Mouse (Mus musculus) kidney, embryonic 14.5 days (tissue): ENCODE data around the gene Plxna2. TPM values are rescaled to one million over a fixed set of nuclear protein-coding genes. Genes with fewer than 3 reads are reported as not detected.
A peak's percentile ranks its signal among the peaks of the same experiment; 100 is the strongest.

Experiments used
- ATAC-seq: fragments of 200-750 bp; cut with Nextera tagmentation; 2 replicates; pipeline ENCODE4 v1.8.0; 2017; ENCODE audit warnings: moderate number of reproducible peaks, mild to moderate bottlenecking, moderate TSS enrichment, moderate library complexity; ENCODE audit not compliant: low FRiP score, low TSS enrichment
- H3K27ac ChIP-seq: fragments of 300-500 bp; sonication (generic); 2 replicates; pipeline ENCODE4 v1.5.1; 2014; ENCODE audit warnings: low read depth, mild to moderate bottlenecking, low read length, moderate library complexity, mixed read lengths
- H3K27me3 ChIP-seq: fragments of 300-500 bp; sonication (generic); 2 replicates; pipeline ENCODE4 v1.6.1; 2014; ENCODE audit warnings: mild to moderate bottlenecking, low read length; ENCODE audit not compliant: control insufficient read depth, insufficient read depth
- H3K36me3 ChIP-seq: fragments of 300-500 bp; sonication (generic); 2 replicates; pipeline ENCODE4 v1.6.1; 2014; ENCODE audit warnings: low read length, mixed read lengths; ENCODE audit not compliant: control insufficient read depth, insufficient read depth
- H3K4me1 ChIP-seq: fragments of 300-500 bp; sonication (generic); 2 replicates; pipeline ENCODE4 v1.6.1; 2014; ENCODE audit warnings: low read length, mixed read lengths; ENCODE audit not compliant: control insufficient read depth, insufficient read depth
- H3K4me2 ChIP-seq: fragments of 300-500 bp; sonication (generic); replicated peaks from 2 replicates; pipeline ENCODE4 v1.6.1; 2014; ENCODE audit warnings: low read depth, mild to moderate bottlenecking, low read length
- H3K4me3 ChIP-seq: fragments of 300-500 bp; sonication (generic); 2 replicates; pipeline ENCODE4 v1.5.1; 2014; ENCODE audit warnings: mild to moderate bottlenecking, low read length
- H3K9ac ChIP-seq: fragments of 300-500 bp; sonication (generic); 2 replicates; pipeline ENCODE4 v1.6.1; 2014; ENCODE audit warnings: low read depth, mild to moderate bottlenecking, low read length, moderate library complexity
- H3K9me3 ChIP-seq: fragments of 300-500 bp; sonication (generic); 2 replicates; pipeline ENCODE4 v1.6.1; 2016; ENCODE audit warnings: low read length; ENCODE audit not compliant: control insufficient read depth
- WGBS: fragments of 180-500 bp; shearing (Covaris S2); extraction: QIAGEN DNeasy Blood & Tissue Kit; methylation state at CpG from one replicate; pipeline ENCODE4 v1.1.7; 2014; 5-methylcytosine and 5-hydroxymethylcytosine counted together
- polyA plus RNA-seq: library from polyadenylated mRNA; unstranded; fragments of >200 nt; fragmentation: Nextera tagmentation; extraction: Ambion mirVana; gene quantifications from 2 replicates; pipeline ENCODE4 v1.2.1, GENCODE M21; 2014

The Plxna2 gene
- polyA plus RNA-seq, 1 experiment from 2014 or later = 7.4 TPM

DNA sequence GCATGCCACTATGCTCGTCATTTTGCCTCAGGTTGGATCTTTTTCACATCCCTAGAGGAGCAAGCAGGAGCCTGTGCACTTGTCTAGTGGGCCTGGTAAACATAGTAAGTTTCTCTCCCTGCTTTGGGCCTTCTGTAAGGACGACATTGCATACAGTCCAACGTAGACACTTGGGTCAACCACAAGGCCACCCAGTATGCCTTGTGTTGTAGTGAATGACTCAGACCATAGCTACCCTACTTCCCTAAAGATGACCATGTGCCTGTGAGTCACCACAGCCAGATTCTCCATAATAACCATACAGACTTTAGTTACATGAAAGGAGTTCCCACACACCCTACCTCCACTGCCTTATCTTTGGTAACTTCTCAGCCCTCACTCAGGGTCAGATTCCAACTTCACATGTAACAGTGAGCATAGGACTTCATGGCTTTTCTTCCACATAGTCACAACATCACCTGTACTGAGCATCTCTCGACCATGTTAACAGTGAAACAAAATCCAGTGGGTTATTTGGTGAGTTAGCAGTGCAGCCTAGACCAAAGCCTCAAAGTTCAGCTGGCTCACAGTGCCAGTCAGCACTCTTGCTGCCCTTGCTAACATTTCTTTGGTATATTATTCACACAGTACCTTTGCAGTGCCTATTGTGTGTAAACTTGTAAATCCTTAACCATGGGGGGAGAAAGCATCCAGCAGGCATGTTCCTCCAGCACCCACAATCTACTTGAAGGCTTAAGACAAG, 53.9 kb downstream of the Plxna2 start:
- no peak for ATAC-seq

DNA sequence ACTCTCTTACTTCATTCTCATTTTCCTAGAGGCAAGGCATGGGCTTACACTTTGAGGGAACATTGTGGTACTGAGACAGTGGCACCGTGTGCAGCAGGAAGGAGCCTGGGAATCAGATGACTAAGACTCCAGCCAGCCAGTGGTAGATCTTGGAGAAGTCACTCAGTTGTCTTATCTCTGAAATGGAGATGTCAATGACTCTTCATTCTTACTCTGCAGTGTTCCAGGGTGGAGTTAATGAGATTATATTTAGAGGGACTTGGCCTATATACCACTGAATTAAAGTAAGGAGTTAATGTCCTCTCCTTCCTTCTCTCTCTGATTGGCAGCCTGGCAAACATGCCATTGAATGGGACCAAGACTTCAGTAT, 54.5 kb downstream of the Plxna2 start:
- ATAC-seq = no peak
- Histone ChIP-seq H3K36me3 (no peaks in the 10 kb centered on the region), H3K9ac (no peak overlapping the region), H3K9me3 (no peaks in the 10 kb centered on the region), H3K27me3 (no peaks in the 10 kb centered on the region), H3K4me2 (no peak overlapping the region), H3K4me3 (no peak overlapping the region), H3K27ac (no peak overlapping the region), H3K4me1 (peaks cover 2% of the 10 kb centered on the region; the same call in 1 of the 2 replicates)
- WGBS = 88% methylated on average over 1 of the region's 1 CpGs

More for the DNA sequence above, 53.9 kb downstream of the Plxna2 start:
- H3K9me3 ChIP-seq = no peaks in the 10 kb centered on the region
- no peak overlapping the region for H3K4me2 ChIP-seq
- WGBS = 80% methylated on average over 4 of the region's 4 CpGs
- H3K4me1 ChIP-seq = no peaks in the 10 kb centered on the region; the same call in 1 of the 2 replicates
- H3K27ac ChIP-seq = no peak overlapping the region
- no peak overlapping the region for H3K9ac ChIP-seq
- H3K27me3 ChIP-seq = no peaks in the 10 kb centered on the region
- H3K36me3 ChIP-seq = no peaks in the 10 kb centered on the region
- H3K4me3 ChIP-seq = no peak overlapping the region

DNA sequence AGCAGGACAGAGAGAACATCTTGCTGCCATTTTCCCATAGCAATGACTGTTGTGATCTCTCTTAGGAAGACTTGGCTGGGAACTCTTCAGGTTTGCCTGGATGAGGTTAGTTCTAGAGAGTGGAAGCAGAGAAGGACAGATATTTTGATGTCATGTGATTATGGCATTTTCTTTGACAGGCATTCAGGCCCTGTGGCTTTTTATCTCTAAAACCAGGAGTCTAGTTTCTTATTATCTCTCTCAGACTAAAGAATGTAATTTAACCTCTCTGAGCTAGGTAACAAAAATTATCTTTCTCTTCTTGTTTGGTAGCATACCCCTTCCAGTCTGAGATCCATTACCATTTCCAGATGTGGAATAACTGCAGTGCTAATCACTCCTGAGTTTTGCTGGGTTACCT, 55.2 kb downstream of the Plxna2 start:
- Histone ChIP-seq H3K9me3 (no peaks in the 10 kb centered on the region), H3K4me2 (no peak overlapping the region), H3K4me1 (peaks cover 9% of the 10 kb centered on the region; the same call in 1 of the 2 replicates), H3K27me3 (no peaks in the 10 kb centered on the region), H3K27ac (no peak overlapping the region), H3K9ac (no peak overlapping the region), H3K4me3 (no peak overlapping the region), H3K36me3 (no peaks in the 10 kb centered on the region)
- ATAC-seq = no peak

DNA sequence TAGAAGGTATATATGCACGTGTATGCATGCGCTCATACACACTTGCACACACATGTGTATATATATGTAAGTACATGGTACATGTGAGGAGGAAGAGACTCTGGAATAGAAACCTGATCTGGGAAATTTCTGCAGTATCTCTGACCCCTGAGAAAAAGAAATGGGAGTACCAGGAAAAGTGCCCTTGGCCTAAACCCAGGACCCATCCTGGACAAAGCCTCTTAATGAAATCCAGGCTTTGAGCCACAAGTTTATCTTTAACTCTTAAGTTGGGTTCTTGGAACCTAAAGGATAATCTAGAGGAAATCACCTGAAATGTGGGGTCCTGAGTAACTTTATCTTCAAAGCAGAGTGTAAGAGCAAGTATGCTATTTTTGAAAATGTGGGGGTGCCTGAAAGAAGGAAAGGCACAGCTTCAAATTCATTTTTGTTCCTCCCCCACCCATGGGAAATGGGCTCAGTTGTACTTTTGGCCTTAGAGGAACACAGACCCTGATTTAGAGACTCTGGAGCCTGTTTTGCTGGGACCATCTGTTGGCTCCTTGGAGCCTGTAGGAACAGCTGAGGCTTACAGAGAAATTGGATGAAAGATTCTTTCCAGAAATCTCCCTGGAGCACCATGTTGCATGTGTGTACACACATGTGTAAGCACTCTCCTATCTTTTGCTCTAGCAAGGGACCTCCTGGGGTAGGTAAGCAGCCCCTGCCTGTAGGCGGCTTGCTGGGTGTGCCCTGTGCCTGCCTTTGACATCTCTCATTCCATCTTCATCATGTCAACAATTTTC, 57.3 kb downstream of the Plxna2 start:
- Histone ChIP-seq H3K4me1 (peaks cover 27% of the 10 kb centered on the region), H3K4me2 (no peak overlapping the region), H3K27ac (no peak overlapping the region), H3K9me3 (no peaks in the 10 kb centered on the region), H3K9ac (no peak overlapping the region), H3K4me3 (no peak overlapping the region), H3K27me3 (no peaks in the 10 kb centered on the region), H3K36me3 (no peaks in the 10 kb centered on the region)
- 87% methylated on average over 3 of the region's 3 CpGs for WGBS
- ATAC-seq = no peak

DNA sequence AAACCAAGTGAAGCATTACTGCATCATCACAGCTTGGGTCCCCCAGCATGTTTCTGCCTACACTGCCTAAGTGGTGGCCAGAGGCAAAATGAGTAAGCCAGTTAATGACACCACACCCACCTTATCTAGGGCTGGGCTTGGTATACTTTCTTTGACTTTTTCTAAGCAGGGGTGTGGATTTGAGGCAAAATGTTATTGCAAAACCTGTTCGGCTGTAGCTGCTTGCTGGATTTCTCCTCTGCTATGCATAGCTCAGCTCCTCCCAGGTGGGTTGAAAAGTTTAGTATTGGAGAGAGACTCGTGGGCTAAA, 57.8 kb downstream of the Plxna2 start:
- Histone ChIP-seq H3K36me3 (no peaks in the 10 kb centered on the region), H3K27ac (no peak overlapping the region), H3K4me2 (no peak overlapping the region), H3K4me1 (peaks cover 32% of the 10 kb centered on the region), H3K9ac (no peak overlapping the region), H3K9me3 (no peaks in the 10 kb centered on the region), H3K27me3 (no peaks in the 10 kb centered on the region), H3K4me3 (no peak overlapping the region)
- 68% methylated on average over 2 of the region's 2 CpGs for WGBS
- 0 out of 2 replicates have a peak, but pooled peaks have one; percentile 25 for ATAC-seq

DNA sequence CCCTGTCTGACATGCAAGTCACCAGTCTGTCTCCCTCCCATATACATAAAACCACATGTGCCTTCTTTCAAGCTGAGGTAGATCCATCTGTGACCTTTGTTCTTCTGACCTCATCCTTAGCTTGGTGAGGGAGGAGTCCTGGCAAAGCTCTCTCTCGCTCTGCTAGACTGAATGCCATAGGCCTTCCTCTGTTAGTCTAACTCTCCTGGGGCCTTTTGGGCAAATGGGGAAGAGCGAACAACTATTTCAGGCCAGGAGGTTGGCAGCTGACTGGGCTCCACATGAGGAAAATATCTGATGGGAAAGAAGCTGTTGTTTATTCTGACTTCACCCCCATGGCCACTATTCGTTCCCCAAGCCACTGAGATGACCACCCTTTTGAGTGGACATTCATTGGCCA, 59.9 kb downstream of the Plxna2 start:
- Histone ChIP-seq H3K27me3 (no peaks in the 10 kb centered on the region), H3K4me3 (no peak overlapping the region), H3K9ac (no peak overlapping the region), H3K9me3 (no peaks in the 10 kb centered on the region), H3K36me3 (no peaks in the 10 kb centered on the region), H3K27ac (no peak overlapping the region), H3K4me1 (peaks cover 35% of the 10 kb centered on the region), H3K4me2 (no peak overlapping the region)
- WGBS = 80% methylated on average over 3 of the region's 3 CpGs
- no peak for ATAC-seq

DNA sequence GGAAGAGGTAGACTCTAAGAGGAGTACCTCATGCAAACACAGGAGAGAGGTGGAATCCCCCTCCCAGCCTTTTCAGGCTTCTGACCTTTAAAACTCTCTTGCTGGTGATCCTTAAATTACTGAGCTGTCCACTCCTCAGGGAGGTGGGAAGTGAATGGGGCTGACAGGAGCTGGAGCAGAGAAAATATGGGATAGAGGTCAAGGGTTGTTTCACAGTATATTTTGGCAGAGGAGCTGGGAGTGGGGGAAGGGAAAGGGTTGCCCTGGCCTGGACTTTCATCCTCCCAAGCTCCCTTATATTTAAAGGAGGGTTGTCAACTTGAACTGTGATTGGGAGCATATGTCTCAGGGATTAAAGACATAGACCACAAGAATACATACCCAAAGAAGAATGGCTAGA, 61.1 kb downstream of the Plxna2 start:
- Histone ChIP-seq H3K27ac (no peak overlapping the region), H3K36me3 (no peaks in the 10 kb centered on the region), H3K9me3 (no peaks in the 10 kb centered on the region), H3K9ac (no peak overlapping the region), H3K4me3 (no peak overlapping the region), H3K4me2 (no peak overlapping the region), H3K27me3 (no peaks in the 10 kb centered on the region), H3K4me1 (peaks cover 35% of the 10 kb centered on the region)
- peak; percentile 77 for ATAC-seq

DNA sequence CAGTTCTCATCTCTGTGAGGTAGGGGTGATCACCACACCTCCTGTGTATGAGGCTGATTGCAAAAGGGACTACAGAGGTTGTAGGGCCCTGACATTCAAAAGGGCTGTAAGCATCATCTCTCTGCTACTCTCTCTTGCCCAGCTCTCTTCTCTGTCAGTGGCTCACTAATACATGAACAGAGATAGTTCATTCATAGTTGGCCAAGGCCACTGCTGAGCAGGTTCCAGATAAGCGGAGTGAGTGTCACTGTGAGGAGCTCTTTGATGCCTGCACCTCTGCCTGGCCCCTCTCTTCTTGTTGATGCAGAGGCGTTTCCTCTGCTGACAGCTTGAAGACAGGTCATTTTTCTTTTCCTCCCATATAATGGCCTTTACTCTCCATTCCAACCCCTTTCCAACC, 62.1 kb downstream of the Plxna2 start:
- peaks cover 35% of the 10 kb centered on the region for H3K4me1 ChIP-seq
- H3K9me3 ChIP-seq = no peaks in the 10 kb centered on the region
- no peak overlapping the region for H3K4me2 ChIP-seq
- ATAC-seq = peak; percentile 43
- no peak overlapping the region for H3K27ac ChIP-seq
- H3K27me3 ChIP-seq = no peaks in the 10 kb centered on the region
- no peaks in the 10 kb centered on the region for H3K36me3 ChIP-seq
- H3K4me3 ChIP-seq = no peak overlapping the region
- no peak overlapping the region for H3K9ac ChIP-seq
- 9% methylated on average over 2 of the region's 2 CpGs for WGBS

DNA sequence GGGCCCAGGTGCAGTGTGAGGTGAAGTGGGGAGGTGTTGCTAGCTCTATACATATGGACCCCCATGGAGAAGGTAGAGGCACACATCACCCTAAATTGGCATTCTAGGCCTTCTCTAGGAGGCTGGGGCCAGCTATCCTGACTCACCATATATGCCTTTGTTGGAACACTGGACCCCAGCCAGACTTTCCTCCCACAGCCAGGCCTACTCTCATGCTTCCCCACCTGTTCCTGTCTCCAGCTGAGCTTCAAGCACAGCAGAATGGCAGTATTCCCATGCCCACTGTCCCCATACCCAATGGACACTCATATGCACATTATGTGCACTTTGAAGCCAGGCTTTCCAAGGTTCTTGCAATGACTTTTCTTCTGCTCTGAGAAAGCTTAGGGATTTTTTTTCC, 64.0 kb downstream of the Plxna2 start:
- H3K27ac ChIP-seq = no peak overlapping the region
- no peaks in the 10 kb centered on the region for H3K36me3 ChIP-seq
- H3K4me2 ChIP-seq = no peak overlapping the region
- H3K4me1 ChIP-seq = peaks cover 35% of the 10 kb centered on the region
- ATAC-seq = no peak
- no peaks in the 10 kb centered on the region for H3K27me3 ChIP-seq
- no peak overlapping the region for H3K4me3 ChIP-seq
- H3K9me3 ChIP-seq = no peaks in the 10 kb centered on the region
- no peak overlapping the region for H3K9ac ChIP-seq
